Mouse (Mus musculus) MEL (cell line): ENCODE measurements around the gene 4930539E08Rik.

Experiments used
- CTCF ChIP-seq, 3 experiments: IDR thresholded peaks in 2 of 3; conservative IDR thresholded peaks in 1 of 3; 2 replicates each; pipeline ENCODE4 v1.5.1; 2011 to 2012; ENCODE audit warnings: low read length in 3 of 3, low read depth in 2 of 3, mild to moderate bottlenecking in 2 of 3, improper control_type of control experiment in 1 of 3, inconsistent platforms in 1 of 3, mixed read lengths in 1 of 3, moderate library complexity in 1 of 3; ENCODE audit not compliant: control insufficient read depth in 1 of 3, insufficient read depth in 1 of 3, poor library complexity in 1 of 3, severe bottlenecking in 1 of 3
- MEF2A ChIP-seq: IDR thresholded peaks from 2 replicates; pipeline ENCODE4 v1.6.1; 2014; ENCODE audit warnings: low read depth, mild to moderate bottlenecking, inconsistent platforms, low read length, improper control_type of control experiment; ENCODE audit not compliant: poor library complexity, insufficient replicate concordance, severe bottlenecking; ENCODE audit errors: extremely low read depth
- POLR2AphosphoS2 ChIP-seq: IDR thresholded peaks from 2 replicates; pipeline ENCODE4 v1.6.1; 2011; ENCODE audit warnings: low read length, improper control_type of control experiment
- USF1 ChIP-seq: IDR thresholded peaks from 2 replicates; pipeline ENCODE4 v1.6.1; 2014; ENCODE audit warnings: low read depth, mild to moderate bottlenecking, inconsistent platforms, low read length, improper control_type of control experiment, moderate library complexity
- ZNF384 ChIP-seq: IDR thresholded peaks from 2 replicates; pipeline ENCODE4 v1.6.1; 2012; ENCODE audit warnings: low read depth, mild to moderate bottlenecking, inconsistent platforms, low read length, improper control_type of control experiment

DNA sequence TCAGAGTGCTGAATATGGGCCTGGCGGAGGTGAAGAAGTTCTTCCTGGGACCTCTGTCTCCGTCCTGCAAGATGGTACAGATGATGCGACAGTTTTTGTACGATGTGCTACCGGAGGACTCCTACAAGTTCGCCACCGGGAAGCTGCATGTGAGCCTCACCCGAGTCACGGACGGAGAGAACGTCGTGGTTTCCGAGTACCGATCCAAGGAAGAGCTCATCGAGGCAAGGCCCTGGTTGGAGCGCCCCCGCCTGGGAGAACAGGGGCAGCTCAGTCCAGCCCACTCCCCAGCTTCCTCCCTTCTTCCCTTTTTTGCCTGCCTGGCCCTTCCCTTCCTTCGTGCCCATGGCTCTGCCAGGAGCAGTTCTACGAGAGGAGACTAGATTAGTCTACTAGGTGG is 38.3 kb downstream of the 4930539E08Rik start:
- TF ChIP-seq CTCF (IDR thresholded peaks at IDR 0.05 in 2 of 3, conservative IDR thresholded peaks at IDR 0.05 in 1 of 3; ENCODE audit: control insufficient read depth in 1 of 3, insufficient read depth in 1 of 3, low read depth in 2 of 3, low read length in 3 of 3, poor library complexity in 1 of 3, severe bottlenecking in 1 of 3) (peak; percentile 63 to 75 (median 70)), POLR2AphosphoS2 (no peak), ZNF384 (no peak), USF1 (no peak), MEF2A (no peak)
